Mouse (Mus musculus) cerebellum, adult 2 months (tissue): ENCODE measurements at regions not wholly inside any gene's neighbourhood (a gene's known extent, or its start where the extent isn't known, plus 50 kb on each side); places are given as distances from the start of the nearest gene placed in this dataset.

Experiments used
- CTCF ChIP-seq: fragments of 200-500 bp; IDR thresholded peaks from 2 replicates; pipeline ENCODE4 v1.5.1; 2011; ENCODE audit warnings: low read depth, mild to moderate bottlenecking, control low read depth, low read length, moderate library complexity, borderline replicate concordance; ENCODE audit not compliant: insufficient read depth
- POLR2A ChIP-seq: fragments of 200-500 bp; IDR thresholded peaks from 2 replicates; pipeline ENCODE4 v1.6.1; 2011; ENCODE audit warnings: low read length, control low read depth, borderline replicate concordance; ENCODE audit not compliant: insufficient read depth

- TF ChIP-seq CTCF (no peak), POLR2A (no peak)
These were observed 252.9 kb downstream of the Ccser2 start for GRCm38 (mm10) chr14:36715684-36716083.
